Mouse (Mus musculus) spleen, adult 2 months (tissue): ENCODE measurements around the gene Arhgef3.

ENCODE experiments used
- CTCF ChIP-seq: fragments of 200-500 bp; IDR thresholded peaks from 2 replicates; pipeline ENCODE4 v1.5.1; 2011; ENCODE audit warnings: mild to moderate bottlenecking, inconsistent platforms; ENCODE audit not compliant: insufficient read depth, insufficient read length, insufficient replicate concordance; ENCODE audit errors: extremely low read depth
- POLR2A ChIP-seq: fragments of 200-500 bp; IDR thresholded peaks from 2 replicates; pipeline ENCODE4 v1.6.1; 2011; ENCODE audit warnings: low read depth, low read length, inconsistent platforms

GRCm38 (mm10) chr14:27347666-27348065 lies 233.0 kb downstream of the Arhgef3 start:
- TF ChIP-seq CTCF (no peak), POLR2A (no peak)
